Mouse (Mus musculus) thymus, adult 2 months (tissue): ENCODE data around the gene Fh1.

ENCODE experiments used
- CTCF ChIP-seq: fragments of 200-500 bp; IDR thresholded peaks from 2 replicates; pipeline ENCODE4 v1.5.1; 2012; ENCODE audit warnings: mild to moderate bottlenecking, control low read depth, low read length, moderate library complexity, borderline replicate concordance; ENCODE audit not compliant: control insufficient read depth, poor library complexity, insufficient read depth; ENCODE audit errors: extremely low read depth
- POLR2A ChIP-seq: fragments of 200-500 bp; IDR thresholded peaks from 2 replicates; pipeline ENCODE4 v1.6.1; 2012; ENCODE audit warnings: mild to moderate bottlenecking, low read length, control low read depth, moderate library complexity; ENCODE audit not compliant: control insufficient read depth, poor library complexity, insufficient read depth; ENCODE audit errors: extremely low read depth

DNA sequence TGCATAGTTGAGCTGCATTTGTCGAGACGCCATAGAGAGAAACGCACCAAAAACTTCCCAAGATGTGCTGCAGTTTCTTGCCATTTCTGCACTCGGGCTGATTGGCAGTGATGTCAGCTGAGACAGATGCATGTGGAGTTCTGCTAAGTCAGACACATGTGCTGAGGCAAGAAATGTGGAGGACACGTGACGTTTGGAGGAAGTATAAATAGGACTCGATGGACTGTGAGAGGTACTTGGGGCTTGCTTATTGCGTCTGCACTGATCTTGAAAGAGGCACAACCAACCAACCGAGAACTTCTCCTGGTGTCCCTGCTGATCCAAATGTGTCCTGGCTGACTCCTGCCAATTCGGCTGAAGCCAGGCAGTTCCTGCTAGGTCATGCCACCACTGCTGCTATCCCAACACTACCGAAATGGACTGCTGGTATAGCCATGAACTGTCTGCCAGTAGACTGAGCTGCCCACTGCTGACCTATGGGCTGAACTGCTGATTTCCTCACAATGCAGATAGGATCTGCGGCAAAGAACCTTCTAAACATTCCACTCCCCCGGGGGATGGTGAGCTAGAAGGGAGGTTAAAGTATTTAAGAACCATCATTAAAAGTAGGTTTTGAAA is 5.5 kb downstream of the Fh1 start, which contains the start of gene Kmo:
- TF ChIP-seq CTCF (no peak), POLR2A (no peak)
